Mouse (Mus musculus): Measurements from ENCODE around the gene Elmo1.
A peak's percentile ranks its signal among the peaks of the same experiment; 100 is the strongest.

Gene Elmo1

DNA sequence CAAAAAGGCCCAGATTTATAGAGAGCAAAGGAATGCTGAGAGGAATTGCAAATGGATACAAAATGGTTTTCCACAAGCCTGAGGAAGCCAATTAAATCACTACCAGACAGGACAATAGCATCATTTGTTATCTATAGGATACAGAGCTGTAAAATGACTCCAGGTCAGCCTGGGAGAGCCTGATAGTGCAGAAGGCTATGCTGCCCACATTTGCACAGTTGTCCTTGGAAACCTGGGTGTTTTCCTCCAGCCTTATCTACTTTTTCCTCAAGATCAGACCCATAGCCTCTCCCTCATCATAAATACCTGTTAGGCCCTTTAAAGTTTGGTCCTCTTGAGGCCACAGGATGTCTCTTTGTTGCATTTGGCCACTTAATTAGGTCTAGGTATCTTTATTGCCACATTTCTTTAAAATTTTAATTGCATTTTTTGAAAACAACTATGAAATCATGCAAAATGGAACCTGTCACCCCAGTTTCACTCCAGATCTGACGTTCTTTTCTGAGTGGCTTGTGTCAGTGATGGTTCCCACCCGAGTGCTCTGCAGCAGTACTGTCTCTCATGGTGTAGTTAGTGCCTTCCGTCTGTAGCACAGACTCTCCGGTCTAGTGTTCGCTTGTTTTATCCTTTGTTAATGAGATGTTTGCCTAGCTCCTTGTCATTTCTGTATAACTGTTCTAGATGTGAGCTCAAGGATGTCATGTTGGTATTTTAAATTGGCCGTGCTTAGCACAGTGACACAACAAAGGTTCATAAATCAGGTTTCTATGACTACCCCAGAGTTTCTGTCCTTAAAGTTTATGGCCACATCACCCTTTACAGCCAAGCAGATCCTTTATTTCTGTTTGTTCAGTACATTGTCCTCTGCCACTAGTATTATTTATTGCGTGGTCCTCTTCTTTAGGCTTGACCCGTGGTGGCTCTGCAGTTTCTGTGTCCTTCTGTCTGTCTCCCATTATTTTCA, 167.4 kb downstream of the Elmo1 start:
- peak; percentile 24 for DNase-seq (ENCODE audit: low read depth, low spot score)

DNA sequence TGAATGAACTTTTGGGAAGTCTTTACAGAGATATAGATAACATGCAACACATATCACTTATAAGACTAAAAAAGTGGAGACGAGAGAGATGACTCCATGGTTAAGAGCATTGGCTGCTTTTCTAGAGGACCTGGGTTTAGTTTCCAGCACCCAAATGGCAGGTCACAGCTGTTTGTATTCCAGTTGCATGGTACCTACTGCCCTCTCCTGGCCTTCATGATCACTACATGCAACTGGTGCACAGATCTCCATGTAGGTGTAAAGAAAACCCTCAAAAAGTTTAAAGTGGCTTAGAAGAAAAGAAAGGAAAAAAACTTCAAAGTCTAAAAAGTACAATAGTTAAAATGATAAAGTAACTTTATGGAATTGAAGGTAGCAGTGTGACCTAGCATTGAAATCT, 172.8 kb downstream of the Elmo1 start:
- DNase-seq (ENCODE audit: low read depth, low spot score), result no peak

GRCm38 (mm10) chr13:20270148-20270547, 179.8 kb downstream of the Elmo1 start:
- no peak for DNase-seq (ENCODE audit: low read depth, low spot score)

DNA sequence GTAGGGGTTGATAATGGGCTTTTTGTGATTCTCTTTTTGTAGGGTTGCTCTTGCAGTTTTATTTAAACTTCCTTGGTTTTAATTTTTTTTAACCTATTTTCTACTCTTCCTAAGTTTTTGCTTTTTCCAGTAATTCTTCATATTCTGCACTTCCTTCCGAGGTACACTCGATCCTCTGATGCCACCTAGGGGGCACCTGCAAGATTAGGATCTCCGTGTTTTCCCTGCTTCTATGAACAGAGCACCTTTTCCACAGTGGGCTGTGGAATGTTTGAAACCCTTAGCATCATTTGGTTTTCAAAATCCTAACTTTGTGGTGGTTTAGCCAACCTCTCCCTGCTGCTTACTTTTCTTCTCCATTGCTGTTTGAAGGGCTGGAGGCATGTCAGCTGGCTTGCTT, 181.4 kb downstream of the Elmo1 start:
- DNase-seq (ENCODE audit: low read depth, low spot score), result no peak

DNA sequence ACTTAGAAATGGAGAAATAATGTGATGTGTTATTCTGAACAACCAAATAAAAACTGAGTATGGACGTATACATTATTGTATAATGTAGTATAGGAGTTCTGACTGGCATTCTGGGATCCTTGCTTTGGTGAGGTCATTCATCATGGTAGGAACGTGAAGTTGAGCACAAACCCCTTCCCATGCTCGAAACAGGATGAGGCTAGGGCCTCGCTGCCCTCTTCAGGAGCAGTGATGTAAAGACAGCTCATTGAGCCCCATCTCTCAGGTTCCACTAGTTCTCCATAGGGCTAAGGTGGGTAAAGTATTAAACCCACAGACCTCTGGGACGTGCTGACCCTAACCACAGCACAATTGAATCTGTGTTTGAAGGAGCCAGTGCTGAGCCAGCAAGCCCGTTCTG, 182.2 kb downstream of the Elmo1 start:
- DNase-seq (ENCODE audit: low read depth, low spot score), result peak; percentile 34

GRCm38 (mm10) chr13:20279889-20280288, 189.5 kb downstream of the Elmo1 start:
- DNase-seq (ENCODE audit: low read depth, low spot score), result no peak

DNA sequence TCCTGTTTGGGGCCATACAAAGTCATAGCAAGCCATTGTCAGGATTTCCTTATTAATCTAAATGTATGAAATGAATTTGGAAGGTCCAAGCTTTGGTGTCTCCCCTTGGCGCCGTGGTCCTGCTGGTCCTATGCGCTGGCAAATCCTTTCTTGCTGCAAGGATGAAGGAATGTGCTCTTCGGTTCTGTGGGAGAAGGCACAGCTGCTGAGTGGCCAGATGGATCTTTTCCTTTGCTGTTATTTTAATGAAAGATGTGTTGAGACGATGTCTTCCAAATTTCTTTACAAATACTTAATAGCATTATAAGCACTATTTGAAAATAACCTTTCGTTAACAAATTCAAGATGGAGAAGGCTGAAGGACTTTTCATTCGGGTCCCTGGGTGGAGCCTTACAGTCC, 193.5 kb downstream of the Elmo1 start:
- no peak for DNase-seq (ENCODE audit: low read depth, low spot score)

- no peak for DNase-seq (ENCODE audit: low read depth, low spot score)
Observed at GRCm38 (mm10) chr13:20286680-20287079, 196.3 kb downstream of the Elmo1 start.

- peak; percentile 50 for DNase-seq (ENCODE audit: low read depth, low spot score)
Observed at GRCm38 (mm10) chr13:20288393-20288792, 198.0 kb downstream of the Elmo1 start.

GRCm38 (mm10) chr13:20290412-20290811, 200.0 kb downstream of the Elmo1 start:
- no peak for DNase-seq (ENCODE audit: low read depth, low spot score)

DNA sequence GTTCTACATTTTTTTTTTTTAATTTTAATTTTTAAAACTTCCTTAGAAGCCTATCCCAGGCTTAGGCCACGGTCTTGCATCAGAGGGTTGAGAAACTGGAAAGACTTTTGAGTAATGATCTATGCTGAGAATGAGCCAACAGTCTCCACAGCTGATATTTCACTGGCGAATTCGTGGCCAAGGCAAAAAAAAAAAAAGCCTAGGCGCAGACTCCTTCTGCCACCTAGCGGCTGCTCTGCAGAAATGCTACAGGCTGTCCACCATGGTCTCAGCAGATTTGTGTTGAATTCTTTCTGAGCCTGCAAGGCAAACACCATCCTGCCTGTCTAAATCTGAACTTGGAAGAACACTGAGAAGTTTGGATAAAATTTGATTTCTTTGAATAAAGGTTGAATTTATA, 202.0 kb downstream of the Elmo1 start:
- DNase-seq (ENCODE audit: low read depth, low spot score), result peak; percentile 72

- no peak for DNase-seq (ENCODE audit: low read depth, low spot score)
Observed at GRCm38 (mm10) chr13:20295278-20295970, 205.0 kb downstream of the Elmo1 start.

DNA sequence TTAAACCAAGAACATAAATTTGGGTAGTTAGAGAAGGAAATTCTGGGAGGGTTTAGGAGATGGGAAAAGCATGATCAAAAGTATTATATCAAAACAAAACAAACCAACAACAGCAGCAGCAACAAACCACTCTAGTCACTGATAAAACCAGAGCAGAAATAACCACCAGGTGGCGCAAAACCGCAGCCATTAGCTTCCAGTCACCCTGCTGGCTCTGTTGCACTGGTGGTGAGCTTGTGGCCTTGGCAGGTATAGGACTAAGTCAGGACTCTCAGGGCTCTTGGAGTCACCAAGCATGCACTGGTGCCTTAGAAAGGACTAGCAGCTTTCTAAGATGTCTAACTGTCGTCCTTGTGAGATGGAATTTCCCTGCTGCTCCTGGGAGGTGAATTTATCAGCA, 207.4 kb downstream of the Elmo1 start:
- peak; percentile 73 for DNase-seq (ENCODE audit: low read depth, low spot score)

DNA sequence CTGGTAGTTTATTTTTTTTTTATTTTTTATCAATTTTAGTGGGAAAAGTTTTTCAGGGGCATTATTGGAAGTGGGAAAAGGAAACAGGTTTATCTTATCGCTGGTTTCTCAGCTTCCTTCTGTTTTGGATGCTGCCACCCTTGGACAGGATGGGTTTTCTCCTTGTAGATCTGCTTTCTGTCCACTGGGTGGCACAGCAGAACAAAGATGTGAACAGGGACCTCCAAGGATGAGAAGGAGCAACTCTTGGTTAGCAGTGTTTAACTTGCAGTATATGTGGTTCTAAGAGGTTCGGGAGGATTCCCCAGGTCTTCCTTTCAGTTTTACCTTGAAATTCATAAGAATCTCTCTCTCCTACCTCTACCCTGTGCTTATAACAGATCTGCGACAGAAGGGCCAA, 209.0 kb downstream of the Elmo1 start:
- peak; percentile 56 for DNase-seq (ENCODE audit: low read depth, low spot score)

DNA sequence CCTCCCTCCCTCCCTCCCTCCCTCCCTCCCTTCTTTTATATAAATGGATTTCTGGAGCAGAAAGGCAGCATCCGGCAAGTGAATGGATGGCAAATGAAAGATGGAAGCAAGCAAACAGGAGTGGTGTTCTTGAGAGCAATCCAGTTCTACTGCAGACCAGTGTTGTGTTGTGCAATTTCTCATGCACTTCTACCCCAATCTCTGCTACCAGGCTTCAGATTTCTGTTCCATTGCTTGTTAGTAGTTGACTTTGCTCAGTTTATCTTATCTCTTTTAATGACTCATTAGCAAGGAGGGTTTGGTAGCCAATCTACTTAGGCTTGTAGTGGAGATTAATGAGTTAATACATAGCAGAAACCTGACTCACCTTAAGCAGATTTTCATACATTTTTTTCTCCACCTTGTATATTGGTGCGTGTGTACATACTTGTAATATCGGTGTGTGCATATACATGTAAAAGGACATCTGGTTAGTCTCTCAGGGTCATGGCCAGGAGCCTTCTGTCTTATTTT, 209.7 kb downstream of the Elmo1 start:
- no peak for DNase-seq (ENCODE audit: low read depth, low spot score)

DNA sequence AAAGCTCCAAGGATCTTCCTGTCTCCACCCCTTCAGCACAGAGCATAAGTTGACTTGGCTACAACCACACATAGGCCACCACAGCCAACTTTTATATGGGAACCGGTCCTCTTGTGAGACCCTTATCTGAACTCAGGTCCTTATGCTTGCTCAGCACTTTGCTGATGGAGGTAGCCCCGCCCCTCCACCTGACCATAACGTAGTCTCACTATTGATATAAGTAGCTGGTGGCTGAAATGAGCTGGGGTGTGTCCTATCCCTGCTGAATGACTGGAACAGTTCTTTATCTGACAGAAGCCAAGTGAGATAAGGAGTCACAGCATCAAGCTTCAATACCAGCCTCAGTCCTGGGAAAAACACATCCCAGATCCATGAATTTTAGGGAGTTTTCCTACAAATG, 210.2 kb downstream of the Elmo1 start:
- no peak for DNase-seq (ENCODE audit: low read depth, low spot score)

- no peak for DNase-seq (ENCODE audit: low read depth, low spot score)
Observed at GRCm38 (mm10) chr13:20301760-20302159, 211.4 kb downstream of the Elmo1 start.

GRCm38 (mm10) chr13:20305621-20306020, 215.2 kb downstream of the Elmo1 start:
- DNase-seq (ENCODE audit: low read depth, low spot score), result no peak

DNA sequence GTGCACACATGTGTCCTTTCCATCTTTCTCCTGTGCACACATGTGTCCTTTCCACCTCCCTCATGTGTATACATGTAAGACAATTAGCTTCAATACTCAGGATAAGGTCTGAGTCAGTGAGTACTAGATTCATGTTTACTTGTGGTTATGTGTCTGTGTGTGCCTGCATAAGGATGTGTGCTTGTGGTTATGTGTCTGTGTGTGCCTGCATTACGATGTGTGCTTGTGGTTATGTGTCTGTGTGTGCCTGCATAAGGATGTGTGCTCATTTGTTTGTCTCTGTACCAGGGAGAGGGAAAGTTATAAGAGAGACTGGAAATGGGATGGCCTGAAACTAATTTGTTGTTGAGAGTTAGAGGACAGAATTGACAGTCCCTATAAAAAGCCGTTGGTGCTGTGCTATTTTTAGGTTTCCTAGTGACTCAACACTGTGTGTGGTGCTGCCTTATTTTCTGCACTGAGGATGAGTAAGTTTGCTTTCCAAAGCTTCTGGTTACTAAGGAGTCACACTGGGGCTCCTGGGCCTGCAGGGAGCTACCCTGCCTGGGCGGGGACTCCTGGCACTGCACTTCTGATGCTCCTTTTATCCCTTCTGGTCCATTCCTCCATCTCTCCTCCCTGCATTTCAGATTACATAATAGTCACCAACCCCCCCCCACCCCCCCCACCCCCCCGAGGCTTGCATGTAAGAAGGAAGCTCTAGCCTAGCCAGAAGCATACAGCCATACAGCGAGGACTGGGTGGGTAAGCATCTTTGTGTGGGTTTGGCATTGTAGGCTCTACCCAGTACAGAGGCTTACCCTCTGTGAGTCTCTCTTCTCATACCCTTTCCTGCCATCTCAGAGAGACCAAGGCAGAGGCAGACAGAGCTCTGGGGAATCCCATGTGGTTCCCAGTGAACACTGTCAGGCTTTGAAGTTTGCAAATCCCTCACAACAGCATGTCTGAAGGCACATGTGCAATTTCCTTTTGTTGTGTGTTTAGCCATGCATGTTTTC, 216.1 kb downstream of the Elmo1 start:
- DNase-seq (ENCODE audit: low read depth, low spot score), result no peak

DNA sequence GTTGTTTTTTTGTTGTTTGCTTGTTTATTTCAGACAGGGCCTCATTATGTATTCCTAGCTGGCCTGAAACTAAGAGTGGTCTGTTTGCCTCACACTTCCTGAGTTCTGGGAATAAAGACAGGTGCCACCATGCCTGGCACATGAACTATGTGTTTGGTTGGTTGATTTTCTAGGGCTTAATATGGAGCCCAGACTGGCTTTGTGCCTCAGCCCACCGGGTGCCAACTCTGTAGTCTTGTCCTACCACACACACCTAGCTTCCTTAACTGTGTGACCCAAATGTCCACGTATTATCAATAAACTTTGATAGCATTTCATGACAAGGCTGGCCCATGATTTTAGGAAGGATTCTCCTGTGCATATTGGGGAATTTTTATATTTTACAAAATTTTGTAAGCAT, 217.0 kb downstream of the Elmo1 start:
- DNase-seq (ENCODE audit: low read depth, low spot score), result no peak

- peak; percentile 85 for DNase-seq (ENCODE audit: low read depth, low spot score)
Observed at GRCm38 (mm10) chr13:20311612-20312011, 221.2 kb downstream of the Elmo1 start.
